Mouse (Mus musculus) stomach, postnatal 0 days (tissue): ENCODE measurements at regions not wholly inside any gene's neighbourhood (a gene's known extent, or its start where the extent isn't known, plus 50 kb on each side); places are given as distances from the start of the nearest gene placed in this dataset.

Experiments
- ATAC-seq: fragments of 200-750 bp; cut with Nextera tagmentation; 2 replicates; pipeline ENCODE4 v1.8.0; 2017; ENCODE audit not compliant: low FRiP score, low TSS enrichment
- DNase-seq: peaks from one replicate; pipeline ENCODE4 v3.0.0-alpha.2; 2016; ENCODE audit warnings: low spot score
- H3K27ac ChIP-seq: fragments of 300-500 bp; sonication (generic); replicated peaks from 2 replicates; pipeline ENCODE4 v1.5.1; 2014; ENCODE audit warnings: mild to moderate bottlenecking, control low read depth
- H3K27me3 ChIP-seq: fragments of 300-500 bp; sonication (generic); 2 replicates; pipeline ENCODE4 v1.6.1; 2014; ENCODE audit warnings: low read length; ENCODE audit not compliant: control insufficient read depth, insufficient read depth
- H3K36me3 ChIP-seq: fragments of 300-500 bp; sonication (generic); 2 replicates; pipeline ENCODE4 v1.6.1; 2014; ENCODE audit warnings: low read length, mixed read lengths; ENCODE audit not compliant: control insufficient read depth, insufficient read depth
- H3K4me1 ChIP-seq: fragments of 300-500 bp; sonication (generic); replicated peaks from 2 replicates; pipeline ENCODE4 v1.6.1; 2014; ENCODE audit warnings: antibody characterized with exemption; ENCODE audit not compliant: control insufficient read depth, insufficient read depth
- H3K4me2 ChIP-seq: fragments of 300-500 bp; sonication (generic); replicated peaks from 2 replicates; pipeline ENCODE4 v1.6.1; 2014; ENCODE audit warnings: low read depth, mild to moderate bottlenecking, control low read depth, moderate library complexity
- H3K4me3 ChIP-seq: fragments of 300-500 bp; sonication (generic); 2 replicates; pipeline ENCODE4 v1.5.1; 2014; ENCODE audit warnings: low read depth, low read length, control low read depth
- H3K9ac ChIP-seq: fragments of 300-500 bp; sonication (generic); 2 replicates; pipeline ENCODE4 v1.6.1; 2014; ENCODE audit warnings: mild to moderate bottlenecking, low read length, control low read depth, mixed read lengths
- H3K9me3 ChIP-seq: fragments of 300-500 bp; sonication (generic); 2 replicates; pipeline ENCODE4 v1.6.1; 2016; ENCODE audit warnings: low read length; ENCODE audit not compliant: control insufficient read depth
- CTCF ChIP-seq: IDR thresholded peaks from 2 replicates; pipeline ENCODE4 v1.5.1; 2016; ENCODE audit warnings: antibody characterized with exemption, low read depth, mild to moderate bottlenecking, moderate library complexity
- EP300 ChIP-seq: optimal IDR thresholded peaks from 2 replicates; pipeline ENCODE3; 2016; ENCODE audit warnings: antibody characterized with exemption
- WGBS: fragments of 180-500 bp; shearing (Covaris S2); extraction: QIAGEN DNeasy Blood & Tissue Kit; methylation state at CpG from one replicate; pipeline ENCODE4 v1.1.7; 2014; 5-methylcytosine and 5-hydroxymethylcytosine counted together

DNA sequence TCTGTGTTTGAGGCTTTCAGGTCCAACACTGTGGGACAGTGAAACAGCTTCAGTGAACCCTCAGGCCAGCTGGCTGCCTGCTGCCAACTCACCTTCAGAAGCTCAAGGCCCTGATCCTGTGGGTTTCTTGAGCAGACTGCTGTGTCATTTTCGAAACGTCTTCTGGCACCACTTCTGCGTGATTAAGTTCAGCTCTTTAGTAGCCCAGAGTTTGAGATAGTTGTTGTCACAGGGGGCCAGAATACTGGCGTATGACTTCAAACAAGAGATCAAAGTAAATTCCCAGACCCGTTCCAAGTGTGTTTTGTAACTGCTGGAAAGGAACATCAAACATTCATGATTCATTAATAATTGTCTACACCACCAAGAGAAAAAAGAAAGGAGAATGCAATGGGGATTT lies 236.9 kb downstream of the Snx13 start:
- ATAC-seq: no peak

DNA sequence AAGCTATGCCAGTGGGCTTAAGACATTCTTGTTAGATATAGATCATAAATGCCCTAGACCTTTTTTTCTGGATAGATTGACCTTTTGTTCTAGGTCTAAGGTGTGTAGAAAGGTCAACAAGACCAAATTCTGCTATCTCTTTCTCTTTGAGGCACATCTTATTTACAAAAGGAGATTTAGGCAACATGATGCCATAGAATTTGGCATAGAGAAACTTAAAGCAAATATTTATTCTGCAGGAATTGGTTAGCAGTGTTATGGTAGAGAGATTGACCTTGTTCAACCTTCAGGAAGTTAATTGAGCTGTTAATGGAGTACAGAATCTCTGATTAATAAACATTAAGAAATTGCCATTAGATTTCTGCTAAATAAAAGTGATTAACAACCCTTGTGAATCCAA lies 236.4 kb downstream of the Snx13 start:
- TF ChIP-seq CTCF (no peak), EP300 (no peak)
- ATAC-seq (no peak), DNase-seq (no peak)
- H3K36me3 ChIP-seq: no peaks in the 10 kb centered on the region
- no peak overlapping the region for H3K9ac ChIP-seq
- H3K4me2 ChIP-seq: no peak overlapping the region
- no peak overlapping the region for H3K27ac ChIP-seq
- no peaks in the 10 kb centered on the region for H3K9me3 ChIP-seq
- no peak overlapping the region for H3K4me3 ChIP-seq
- no peaks in the 10 kb centered on the region for H3K4me1 ChIP-seq
- H3K27me3 ChIP-seq: no peaks in the 10 kb centered on the region

More for the DNA sequence above, 236.9 kb downstream of the Snx13 start:
- Histone ChIP-seq H3K27ac (no peak overlapping the region), H3K36me3 (no peaks in the 10 kb centered on the region), H3K4me3 (no peak overlapping the region), H3K27me3 (no peaks in the 10 kb centered on the region), H3K4me1 (no peaks in the 10 kb centered on the region), H3K9ac (no peak overlapping the region), H3K4me2 (no peak overlapping the region), H3K9me3 (no peaks in the 10 kb centered on the region)
- DNase-seq: no peak
- no peak for TF ChIP-seq CTCF
- TF ChIP-seq EP300: no peak
- WGBS: 18% methylated on average over 5 of the region's 5 CpGs

DNA sequence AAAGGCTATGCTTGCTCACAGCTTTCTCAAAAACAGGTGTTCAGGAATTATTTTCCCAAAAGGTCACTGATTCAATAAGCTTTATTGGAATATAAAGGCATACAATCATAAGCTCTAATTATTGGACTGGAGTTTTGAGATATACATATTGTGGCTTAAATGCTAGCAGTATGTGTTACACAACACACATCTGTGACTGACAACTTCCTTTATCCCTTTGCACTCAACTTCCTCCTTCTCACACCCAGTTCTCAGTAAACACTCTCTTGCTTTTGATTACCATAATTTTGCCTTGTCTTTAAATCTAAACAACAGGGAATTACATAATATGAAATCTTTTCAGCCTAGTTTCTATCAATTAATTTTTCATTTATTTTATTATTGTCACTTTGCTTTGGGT lies 222.5 kb downstream of the Snx13 start:
- Histone ChIP-seq H3K27ac (no peak overlapping the region), H3K4me2 (no peak overlapping the region), H3K4me3 (no peak overlapping the region), H3K36me3 (no peaks in the 10 kb centered on the region), H3K4me1 (no peaks in the 10 kb centered on the region; the same call in 1 of the 2 replicates), H3K27me3 (no peaks in the 10 kb centered on the region), H3K9ac (no peak overlapping the region), H3K9me3 (no peaks in the 10 kb centered on the region)
- ATAC-seq: no peak
- TF ChIP-seq CTCF: no peak
- TF ChIP-seq EP300: no peak
- DNase-seq: no peak

- Histone ChIP-seq H3K4me3 (no peak overlapping the region), H3K36me3 (no peaks in the 10 kb centered on the region), H3K9ac (no peak overlapping the region), H3K9me3 (no peaks in the 10 kb centered on the region), H3K4me2 (no peak overlapping the region), H3K27ac (no peak overlapping the region), H3K27me3 (no peaks in the 10 kb centered on the region), H3K4me1 (no peaks in the 10 kb centered on the region; the same call in 1 of the 2 replicates)
- no peak for DNase-seq
- no peak for ATAC-seq
- WGBS: 66% methylated on average over 2 of the region's 2 CpGs
- no peak for TF ChIP-seq EP300
- 0 out of 2 replicates have a peak, but pooled peaks have one; percentile 14 for TF ChIP-seq CTCF
Observed at GRCm38 (mm10) chr12:35268006-35268405, 221.0 kb downstream of the Snx13 start.

- DNase-seq: no peak
- WGBS: 61% methylated on average over 6 of the region's 6 CpGs
- no peak overlapping the region for H3K27ac ChIP-seq
- H3K9me3 ChIP-seq: no peaks in the 10 kb centered on the region
- H3K4me1 ChIP-seq: no peaks in the 10 kb centered on the region; the same call in 1 of the 2 replicates
- no peak overlapping the region for H3K9ac ChIP-seq
- no peak for ATAC-seq
- H3K36me3 ChIP-seq: no peaks in the 10 kb centered on the region
- H3K4me3 ChIP-seq: no peak overlapping the region
- no peaks in the 10 kb centered on the region for H3K27me3 ChIP-seq
- no peak for TF ChIP-seq EP300
- TF ChIP-seq CTCF: no peak
- H3K4me2 ChIP-seq: no peak overlapping the region
Observed at GRCm38 (mm10) chr12:35267023-35267654, 220.2 kb downstream of the Snx13 start.

DNA sequence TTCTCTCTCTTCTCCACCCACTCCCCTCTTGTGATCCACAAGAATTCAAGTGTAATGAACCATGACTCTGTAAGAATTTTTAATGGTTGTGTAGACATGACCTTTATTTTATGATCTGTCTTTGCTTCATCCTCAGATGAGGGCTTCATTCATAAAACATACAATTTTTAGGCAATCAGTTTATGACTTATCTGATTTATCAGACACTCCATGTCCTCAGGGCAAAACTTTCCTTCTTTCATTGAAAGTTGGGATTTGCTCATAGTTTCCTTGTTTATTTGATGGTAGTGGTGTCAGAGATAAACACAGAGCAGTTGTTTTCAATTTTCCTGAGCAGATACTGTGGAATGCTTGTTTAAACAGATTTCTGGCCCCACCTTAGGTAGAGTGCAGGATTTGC lies 212.8 kb downstream of the Snx13 start:
- H3K4me2 ChIP-seq: no peak overlapping the region
- no peak for TF ChIP-seq CTCF
- no peak for TF ChIP-seq EP300
- H3K9me3 ChIP-seq: no peaks in the 10 kb centered on the region
- H3K27me3 ChIP-seq: no peaks in the 10 kb centered on the region
- no peak overlapping the region for H3K9ac ChIP-seq
- H3K27ac ChIP-seq: no peak overlapping the region
- DNase-seq (no peak), ATAC-seq (no peak)
- no peaks in the 10 kb centered on the region for H3K36me3 ChIP-seq
- no peaks in the 10 kb centered on the region for H3K4me1 ChIP-seq
- H3K4me3 ChIP-seq: no peak overlapping the region
